Mouse (Mus musculus) stomach, embryonic 16.5 days (tissue): Measurements from ENCODE around the gene Esr2. TPM values are rescaled to one million over a fixed set of nuclear protein-coding genes. Genes with fewer than 3 reads are reported as not detected.
"Not testable (repeated sequence)": the region's sequence is repeated elsewhere in the genome, so short reads cannot be mapped to it uniquely, and the experiment has no call there.

Experiments
- ATAC-seq: fragments of 200-750 bp; cut with Nextera tagmentation; 2 replicates; pipeline ENCODE4 v1.8.0; 2017; ENCODE audit warnings: moderate number of reproducible peaks, moderate TSS enrichment; ENCODE audit not compliant: insufficient read depth, low FRiP score
- H3K27ac ChIP-seq: fragments of 300-500 bp; sonication (generic); 2 replicates; pipeline ENCODE4 v1.5.1; 2014; ENCODE audit warnings: low read length
- H3K27me3 ChIP-seq: fragments of 300-500 bp; sonication (generic); 2 replicates; pipeline ENCODE4 v1.6.1; 2014; ENCODE audit warnings: low read length, control low read depth, mixed read lengths; ENCODE audit not compliant: control insufficient read depth, insufficient read depth
- H3K36me3 ChIP-seq: fragments of 300-500 bp; sonication (generic); 2 replicates; pipeline ENCODE4 v1.6.1; 2014; ENCODE audit warnings: low read length; ENCODE audit not compliant: control insufficient read depth, insufficient read depth
- H3K4me1 ChIP-seq: fragments of 300-500 bp; sonication (generic); 2 replicates; pipeline ENCODE4 v1.6.1; 2014; ENCODE audit warnings: low read length, control low read depth, mixed read lengths; ENCODE audit not compliant: control insufficient read depth, insufficient read depth
- H3K4me2 ChIP-seq: fragments of 300-500 bp; sonication (generic); 2 replicates; pipeline ENCODE4 v1.6.1; 2014; ENCODE audit warnings: low read depth, low read length, mixed read lengths
- H3K4me3 ChIP-seq: fragments of 300-500 bp; sonication (generic); replicated peaks from 2 replicates; pipeline ENCODE4 v1.5.1; 2014; ENCODE audit warnings: mild to moderate bottlenecking, low read length
- H3K9ac ChIP-seq: fragments of 300-500 bp; sonication (generic); 2 replicates; pipeline ENCODE4 v1.6.1; 2014; ENCODE audit warnings: low read length
- H3K9me3 ChIP-seq: fragments of 300-500 bp; sonication (generic); replicated peaks from 2 replicates; pipeline ENCODE4 v1.6.1; 2016; ENCODE audit warnings: low read length, control low read depth; ENCODE audit not compliant: control insufficient read depth
- WGBS: fragments of 180-500 bp; shearing (Covaris S2); extraction: QIAGEN DNeasy Blood & Tissue Kit; methylation state at CpG from one replicate; pipeline ENCODE4 v1.1.7; 2014; 5-methylcytosine and 5-hydroxymethylcytosine counted together
- polyA plus RNA-seq: library from polyadenylated mRNA; unstranded; fragments of >200 nt; fragmentation: Nextera tagmentation; extraction: Ambion mirVana; gene quantifications from 2 replicates; pipeline ENCODE4 v1.2.1, GENCODE M21; 2015

The Esr2 gene
- polyA plus RNA-seq, 1 experiment from 2014 or later: 0.06 TPM

- no peak for ATAC-seq
- Histone ChIP-seq H3K4me3 (no peak overlapping the region), H3K4me2 (no peak overlapping the region), H3K9ac (no peak overlapping the region), H3K27ac (no peak overlapping the region), H3K27me3 (no peaks in the 10 kb centered on the region), H3K4me1 (no peaks in the 10 kb centered on the region), H3K36me3 (no peaks in the 10 kb centered on the region), H3K9me3 (no peaks in the 10 kb centered on the region)
- WGBS: 52% methylated on average over 6 of the region's 6 CpGs
These were observed 3.4 kb upstream of the Esr2 start for GRCm38 (mm10) chr12:76180442-76180841.

- Histone ChIP-seq H3K27me3 (no peaks in the 10 kb centered on the region), H3K4me1 (no peaks in the 10 kb centered on the region), H3K36me3 (no peaks in the 10 kb centered on the region), H3K4me2 (no peak overlapping the region), H3K9ac (no peak overlapping the region), H3K27ac (no peak overlapping the region), H3K4me3 (no peak overlapping the region), H3K9me3 (no peaks in the 10 kb centered on the region)
- peak; percentile 53; the same call in 1 of the 2 replicates for ATAC-seq
- WGBS: 50% methylated on average over 4 of the region's 4 CpGs
These were observed 2.5 kb upstream of the Esr2 start for GRCm38 (mm10) chr12:76179527-76179926.

DNA sequence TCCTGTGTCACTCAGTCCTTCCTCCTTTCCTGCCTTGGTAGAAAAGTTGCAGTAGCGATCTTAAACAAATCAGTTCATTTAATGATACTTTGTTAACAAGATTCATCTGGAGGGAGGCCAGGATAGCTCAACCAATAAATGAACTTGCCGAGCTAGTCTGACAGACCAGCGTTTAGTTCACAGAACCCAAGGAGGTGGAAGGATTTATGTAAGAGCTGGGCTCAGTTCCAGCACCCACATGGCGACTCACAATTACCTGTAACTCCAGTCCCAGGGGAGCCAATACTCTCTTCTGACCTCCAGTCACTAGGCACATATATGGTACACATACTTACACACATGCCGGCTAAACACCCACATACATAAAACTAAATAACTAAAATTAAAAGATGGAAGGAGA lies 2.0 kb upstream of the Esr2 start:
- no peaks in the 10 kb centered on the region for H3K36me3 ChIP-seq
- H3K4me2 ChIP-seq: no peak overlapping the region
- no peak overlapping the region for H3K27ac ChIP-seq
- no peak overlapping the region for H3K9ac ChIP-seq
- no peaks in the 10 kb centered on the region for H3K4me1 ChIP-seq
- 51% methylated on average over 5 of the region's 5 CpGs for WGBS
- H3K4me3 ChIP-seq: no peak overlapping the region
- H3K9me3 ChIP-seq: no peaks in the 10 kb centered on the region
- no peaks in the 10 kb centered on the region for H3K27me3 ChIP-seq
- peak; percentile 29; the same call in 1 of the 2 replicates for ATAC-seq

- no peak overlapping the region for H3K27ac ChIP-seq
- H3K9me3 ChIP-seq: no peaks in the 10 kb centered on the region
- peak overlapping the region; percentile 72 for H3K4me2 ChIP-seq
- H3K4me1 ChIP-seq: no peaks in the 10 kb centered on the region
- no peaks in the 10 kb centered on the region for H3K36me3 ChIP-seq
- no peak overlapping the region for H3K9ac ChIP-seq
- no peaks in the 10 kb centered on the region for H3K27me3 ChIP-seq
- WGBS: 36% methylated on average over 16 of the region's 16 CpGs
- peak; percentile 66 for ATAC-seq
- peak overlapping the region; percentile 46 for H3K4me3 ChIP-seq
These were observed 932 bp upstream of the Esr2 start for GRCm38 (mm10) chr12:76177864-76178518.

DNA sequence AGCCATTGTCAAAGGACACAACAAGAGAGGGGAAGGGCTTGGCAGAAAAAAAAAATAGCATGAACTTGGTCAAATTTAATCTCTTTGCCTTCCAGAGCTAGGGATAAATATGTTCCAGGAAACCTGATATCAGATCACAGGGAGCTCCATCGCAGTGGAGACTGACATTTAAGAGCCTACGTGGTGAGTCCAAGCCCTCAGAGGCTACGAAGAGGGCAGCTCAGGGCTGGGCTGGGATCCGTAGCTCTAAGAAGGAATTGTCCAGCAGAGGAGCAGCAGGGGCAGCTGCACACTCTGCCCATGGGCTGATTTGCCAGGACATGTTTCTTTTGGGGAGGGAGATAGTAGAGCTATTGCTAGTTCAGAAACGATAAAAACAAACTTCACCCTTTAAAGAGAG lies 11.4 kb downstream of the Esr2 start:
- H3K9ac ChIP-seq: no peak overlapping the region
- no peak overlapping the region for H3K27ac ChIP-seq
- H3K4me2 ChIP-seq: no peak overlapping the region
- no peaks in the 10 kb centered on the region for H3K9me3 ChIP-seq
- no peaks in the 10 kb centered on the region for H3K36me3 ChIP-seq
- WGBS: 39% methylated on average over 5 of the region's 5 CpGs
- ATAC-seq: no peak
- no peak overlapping the region for H3K4me3 ChIP-seq
- H3K27me3 ChIP-seq: no peaks in the 10 kb centered on the region
- no peaks in the 10 kb centered on the region for H3K4me1 ChIP-seq

DNA sequence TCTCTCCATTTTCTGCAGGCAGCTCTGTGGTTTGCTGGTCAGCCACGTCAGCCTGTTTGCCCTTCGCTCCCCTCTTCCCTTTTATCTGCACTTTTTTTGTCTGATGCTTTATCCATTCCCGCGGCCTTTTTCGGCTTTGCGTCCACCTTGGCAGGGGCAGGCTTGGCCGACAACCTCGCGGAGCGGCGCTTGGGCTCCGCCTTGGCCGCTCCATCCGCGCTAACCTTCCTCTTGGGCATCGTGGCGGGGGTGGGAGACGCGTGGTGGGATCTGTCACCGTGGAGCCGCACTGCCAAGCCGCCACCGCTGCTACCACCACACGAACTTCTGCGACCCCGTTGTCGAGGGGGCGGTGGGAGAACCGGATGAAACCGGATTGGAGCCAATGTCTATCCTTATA lies 24.7 kb downstream of the Esr2 start:
- ATAC-seq: not testable (repeated sequence)

GRCm38 (mm10) chr12:76136701-76137100 lies 40.4 kb downstream of the Esr2 start:
- H3K9me3 ChIP-seq: no peaks in the 10 kb centered on the region
- H3K4me2 ChIP-seq: no peak overlapping the region
- WGBS: 53% methylated on average over 6 of the region's 6 CpGs
- H3K36me3 ChIP-seq: no peaks in the 10 kb centered on the region
- no peaks in the 10 kb centered on the region for H3K27me3 ChIP-seq
- H3K27ac ChIP-seq: no peak overlapping the region
- H3K4me1 ChIP-seq: no peaks in the 10 kb centered on the region
- no peak for ATAC-seq
- no peak overlapping the region for H3K9ac ChIP-seq
- no peak overlapping the region for H3K4me3 ChIP-seq

More for the DNA sequence above, 24.7 kb downstream of the Esr2 start:
- Histone ChIP-seq H3K4me3 (peak overlapping the region; percentile 36), H3K4me2 (peak overlapping the region; percentile 54)
- not testable (repeated sequence) for H3K4me1 ChIP-seq, H3K9ac ChIP-seq, H3K9me3 ChIP-seq, H3K27ac ChIP-seq, H3K27me3 ChIP-seq, H3K36me3 ChIP-seq
- WGBS: 8% methylated on average over 30 of the region's 30 CpGs

DNA sequence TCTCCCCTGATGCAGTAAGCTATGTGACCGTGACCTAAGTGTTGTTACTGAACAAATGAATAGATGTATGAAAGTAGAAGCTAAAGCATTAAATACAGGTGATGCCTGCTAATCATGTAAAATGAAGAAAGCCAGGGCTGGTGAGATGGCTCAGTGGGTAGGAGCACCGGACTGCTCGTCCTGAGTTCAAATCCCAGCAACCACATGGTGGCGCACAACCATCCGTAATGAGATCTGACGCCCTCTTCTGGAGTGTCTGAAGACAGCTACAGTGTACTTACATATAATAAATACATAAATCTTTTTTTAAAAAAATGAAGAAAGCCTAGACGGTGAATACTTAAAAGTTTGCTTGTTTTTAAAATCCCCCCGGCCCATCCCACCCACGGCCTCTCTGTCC lies 44.0 kb downstream of the Esr2 start:
- H3K4me2 ChIP-seq, H3K27me3 ChIP-seq, H3K4me1 ChIP-seq, H3K4me3 ChIP-seq, H3K9me3 ChIP-seq, H3K27ac ChIP-seq, H3K36me3 ChIP-seq, ATAC-seq, H3K9ac ChIP-seq: not testable (repeated sequence)
- 81% methylated on average over 9 of the region's 9 CpGs for WGBS

DNA sequence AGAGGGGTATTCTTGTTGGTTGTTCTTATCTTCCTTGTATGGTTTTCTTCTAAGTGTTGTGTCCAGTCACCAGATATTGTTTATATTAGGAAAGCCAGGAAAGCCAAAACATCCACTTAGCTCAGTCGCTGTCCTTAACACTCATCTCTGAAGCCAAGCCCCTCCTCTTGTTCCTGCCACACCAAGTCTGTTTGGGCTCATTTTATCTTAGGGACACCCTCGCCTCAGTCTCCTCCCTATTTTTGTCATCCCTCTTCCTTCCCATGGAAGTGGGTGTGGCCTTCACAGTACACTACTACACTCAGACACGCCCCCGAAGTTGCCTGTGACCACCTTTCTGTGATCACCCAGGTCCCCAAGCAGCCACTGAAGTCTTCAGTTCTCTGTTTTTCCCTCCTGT lies 44.5 kb downstream of the Esr2 start:
- no peak for ATAC-seq
- no peak overlapping the region for H3K27ac ChIP-seq
- no peak overlapping the region for H3K9ac ChIP-seq
- no peaks in the 10 kb centered on the region for H3K9me3 ChIP-seq
- 62% methylated on average over 4 of the region's 4 CpGs for WGBS
- no peaks in the 10 kb centered on the region for H3K4me1 ChIP-seq
- H3K36me3 ChIP-seq: no peaks in the 10 kb centered on the region
- no peak overlapping the region for H3K4me2 ChIP-seq
- no peak overlapping the region for H3K4me3 ChIP-seq
- no peaks in the 10 kb centered on the region for H3K27me3 ChIP-seq
